13 mouse cellular contexts compared by ENCODE assay signal in the genomic region with DNA sequence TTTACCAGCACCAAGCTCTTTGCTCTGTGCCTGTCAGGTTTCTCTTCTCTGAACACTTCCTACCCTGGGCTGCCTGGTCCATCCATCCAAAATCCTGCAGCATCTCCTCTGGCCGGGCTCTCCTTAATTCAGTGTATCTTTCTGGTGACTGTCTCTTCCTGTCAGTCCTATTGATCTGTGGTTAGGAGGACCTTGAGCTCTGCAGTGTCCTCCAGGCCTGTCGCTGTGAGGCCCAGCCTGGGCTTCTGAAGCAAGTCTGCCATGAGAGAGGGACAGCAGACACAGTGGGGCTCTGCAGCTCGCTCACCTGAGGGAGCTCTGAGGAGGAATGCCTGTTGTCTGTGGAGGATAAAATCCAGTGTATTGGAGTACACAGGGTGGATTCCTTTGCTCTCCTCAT. TPM values are rescaled to one million over a fixed set of nuclear protein-coding genes. Genes with fewer than 3 reads are reported as not detected.
DNase-seq lines count a peak whose midpoint lies in the region; ATAC-seq and TF ChIP-seq lines count a peak whose summit lies in the region.
"Had no signal": no experiment of that assay in that cellular context is flagged by ENCODE, and none has a peak within 500 bp of the region (broad histone marks: within the 10 kb centered on the region; RNA-seq: fewer than 3 reads in every experiment).

No protein-coding gene starts in this region.

- H3K9ac ChIP-seq in embryonic facial prominence, embryonic 13.5 days, result no peak overlapping the region
- 0 out of 2 replicates have a peak overlapping the region, but pooled peaks have one; percentile 12 for H3K9ac ChIP-seq in kidney, embryonic 16.5 days (replicated peaks; ENCODE audit: low read length)
- H3K9ac ChIP-seq in ES-E14 (ENCODE audit: insufficient read depth, low read depth, low read length, poor library complexity, severe bottlenecking), result peak overlapping the region; percentile 99
- H3K9ac ChIP-seq in liver, embryonic 14.5 days (replicated peaks), result no peak overlapping the region
- H3K9ac ChIP-seq in neural tube, embryonic 15.5 days (replicated peaks), result no peak overlapping the region
- H3K9ac ChIP-seq: limb, embryonic 15.5 days had no signal

- H3K4me1 ChIP-seq in embryonic facial prominence, embryonic 13.5 days, result peaks cover 20% of the 10 kb centered on the region
- peaks cover 17% of the 10 kb centered on the region for H3K4me1 ChIP-seq in embryonic facial prominence, embryonic 10.5 days
- peaks cover 19% of the 10 kb centered on the region for H3K4me1 ChIP-seq in kidney, embryonic 16.5 days (ENCODE audit: insufficient read depth, low read length)
- peaks cover 9 to 20% of the 10 kb centered on the region in 2 experiments for H3K4me1 ChIP-seq in ES-E14 (ENCODE audit: control insufficient read depth in 2 of 2, insufficient read depth in 2 of 2, low read length in 2 of 2, poor library complexity in 1 of 2)
- H3K4me1 ChIP-seq in liver, embryonic 14.5 days (replicated peaks; ENCODE audit: control insufficient read depth in 2 of 2, insufficient read depth in 2 of 2, low read length in 1 of 2), result peaks cover 14 to 15% of the 10 kb centered on the region in 2 experiments; a peak in 3 of 4 replicates
- peaks cover 21% of the 10 kb centered on the region for H3K4me1 ChIP-seq in neural tube, embryonic 15.5 days

- no peak overlapping the region for H3K27ac ChIP-seq in embryonic facial prominence, embryonic 13.5 days
- H3K27ac ChIP-seq in embryonic facial prominence, embryonic 10.5 days (replicated peaks), result no peak overlapping the region
- H3K27ac ChIP-seq in kidney, embryonic 16.5 days (ENCODE audit: low read length), result no peak overlapping the region
- peak overlapping the region; percentile 34; the same call in 1 of the 2 replicates for H3K27ac ChIP-seq in ES-E14 (ENCODE audit: insufficient read depth, low read depth, low read length, poor library complexity, severe bottlenecking)
- H3K27ac ChIP-seq in liver, embryonic 14.5 days, result no peak overlapping the region
- no peak overlapping the region for H3K27ac ChIP-seq in neural tube, embryonic 15.5 days (replicated peaks)
- H3K27ac ChIP-seq: heart, embryonic 10.5 days; limb, embryonic 15.5 days had no signal

- no peaks in the 10 kb centered on the region for H3K27me3 ChIP-seq in embryonic facial prominence, embryonic 13.5 days
- no peaks in the 10 kb centered on the region for H3K27me3 ChIP-seq in embryonic facial prominence, embryonic 10.5 days (replicated peaks; ENCODE audit: low read depth, poor library complexity, severe bottlenecking)
- H3K27me3 ChIP-seq in kidney, embryonic 16.5 days (ENCODE audit: insufficient read depth, low read length), result no peaks in the 10 kb centered on the region
- no peaks in the 10 kb centered on the region for H3K27me3 ChIP-seq in liver, embryonic 14.5 days (ENCODE audit: control insufficient read depth, insufficient read depth, low read length)
- no peaks in the 10 kb centered on the region for H3K27me3 ChIP-seq in neural tube, embryonic 15.5 days (replicated peaks)
- H3K27me3 ChIP-seq: limb, embryonic 15.5 days had no signal

- TF ChIP-seq EP300 in liver, embryonic 14.5 days (IDR thresholded peaks at IDR 0.05; ENCODE audit: low read depth), result no peak

- peaks cover 20% of the 10 kb centered on the region for H3K36me3 ChIP-seq in embryonic facial prominence, embryonic 13.5 days
- peaks cover 26% of the 10 kb centered on the region for H3K36me3 ChIP-seq in embryonic facial prominence, embryonic 10.5 days (replicated peaks)
- H3K36me3 ChIP-seq in kidney, embryonic 16.5 days (ENCODE audit: insufficient read depth, low read length), result peaks cover 15% of the 10 kb centered on the region
- peaks cover 23% of the 10 kb centered on the region for H3K36me3 ChIP-seq in ES-E14 (ENCODE audit: control insufficient read depth, insufficient read depth, low read length, poor library complexity, severe bottlenecking)
- peaks cover 2% of the 10 kb centered on the region for H3K36me3 ChIP-seq in liver, embryonic 14.5 days (replicated peaks; ENCODE audit: control insufficient read depth, insufficient read depth, low read depth)
- H3K36me3 ChIP-seq in neural tube, embryonic 15.5 days, result peaks cover 6% of the 10 kb centered on the region; the same call in 1 of the 2 replicates

- H3K9me3 ChIP-seq in embryonic facial prominence, embryonic 13.5 days, result no peaks in the 10 kb centered on the region
- no peaks in the 10 kb centered on the region for H3K9me3 ChIP-seq in embryonic facial prominence, embryonic 10.5 days
- no peaks in the 10 kb centered on the region for H3K9me3 ChIP-seq in kidney, embryonic 16.5 days (ENCODE audit: low read length)
- H3K9me3 ChIP-seq in ES-E14 (ENCODE audit: control insufficient read depth, insufficient read depth, low read depth, low read length), result no peaks in the 10 kb centered on the region
- no peaks in the 10 kb centered on the region for H3K9me3 ChIP-seq in liver, embryonic 14.5 days (ENCODE audit: control insufficient read depth, low read length)
- H3K9me3 ChIP-seq in neural tube, embryonic 15.5 days (replicated peaks), result no peaks in the 10 kb centered on the region
- H3K9me3 ChIP-seq: heart, embryonic 10.5 days; limb, embryonic 15.5 days had no signal

- DNase-seq in embryonic facial prominence, embryonic 10.5 days (ENCODE audit: low spot score), result no peak
- no peak for DNase-seq in kidney, postnatal 14 days
- DNase-seq in ES-E14 (ENCODE audit: low read depth, low spot score), result no peak
- no peak for DNase-seq in liver, embryonic 14.5 days (ENCODE audit: low read depth in 3 of 3, low spot score in 3 of 3)
- DNase-seq in frontal cortex, postnatal 14 days (ENCODE audit: low spot score in 2 of 2), result no peak
- DNase-seq: cerebellum, adult 18-20 months; kidney, postnatal 36 days had no signal

- ATAC-seq in embryonic facial prominence, embryonic 13.5 days (ENCODE audit: insufficient number of reproducible peaks, insufficient read depth, low FRiP score, low TSS enrichment, low read depth), result no peak
- ATAC-seq in kidney, embryonic 16.5 days (ENCODE audit: low FRiP score, low TSS enrichment), result no peak
- ATAC-seq in liver, embryonic 14.5 days (ENCODE audit: insufficient read depth), result no peak
- ATAC-seq in neural tube, embryonic 15.5 days (ENCODE audit: low FRiP score), result no peak
- ATAC-seq: activated CD4-positive, CD25-positive, alpha-beta regulatory T cell, adult 4 months had no signal

- TF ChIP-seq CTCF in liver, embryonic 14.5 days (IDR thresholded peaks at IDR 0.05; ENCODE audit: low read depth), result no peak

- no peak overlapping the region; the same call in 1 of the 2 replicates for H3K4me3 ChIP-seq in embryonic facial prominence, embryonic 13.5 days
- H3K4me3 ChIP-seq in embryonic facial prominence, embryonic 10.5 days, result no peak overlapping the region; the same call in 1 of the 2 replicates
- no peak overlapping the region for H3K4me3 ChIP-seq in kidney, embryonic 16.5 days (ENCODE audit: low read length)
- H3K4me3 ChIP-seq in ES-E14 (ENCODE audit: insufficient read depth in 1 of 2, low read depth in 1 of 2, low read length in 2 of 2, poor library complexity in 1 of 2, severe bottlenecking in 1 of 2), result peak overlapping the region; percentile 35 to 94; a peak in 3 of 4 replicates
- H3K4me3 ChIP-seq in liver, embryonic 14.5 days (ENCODE audit: insufficient read depth in 1 of 2, low read depth in 2 of 2, low read length in 2 of 2), result peak overlapping the region in 1 of 2 experiments; percentile 4; a peak in 1 of 4 replicates
- no peak overlapping the region for H3K4me3 ChIP-seq in neural tube, embryonic 15.5 days (replicated peaks)

- peak overlapping the region; percentile 93 for H3K4me2 ChIP-seq in embryonic facial prominence, embryonic 13.5 days
- H3K4me2 ChIP-seq in kidney, embryonic 16.5 days (replicated peaks; ENCODE audit: low read depth, low read length), result no peak overlapping the region
- H3K4me2 ChIP-seq in liver, embryonic 14.5 days (ENCODE audit: low read depth), result peak overlapping the region; percentile 96
- no peak overlapping the region for H3K4me2 ChIP-seq in neural tube, embryonic 15.5 days

- in situ Hi-C loops in ES-E14 (cut with MboI; ENCODE audit: low sequenced_read_pairs in 2 of 2, unreplicated experiment in 2 of 2), result loop anchor here (5.0 to 10.0 kb wide), 3 partner anchors 105 to 313 kb away; a partner anchor contains a TSS

- WGBS in embryonic facial prominence, embryonic 13.5 days, result 94% methylated on average over 3 of the region's 3 CpGs
- 96% methylated on average over 3 of the region's 3 CpGs for WGBS in embryonic facial prominence, embryonic 10.5 days
- 93% methylated on average over 3 of the region's 3 CpGs for WGBS in kidney, embryonic 16.5 days
- 56% methylated on average over 3 of the region's 3 CpGs for WGBS in liver, embryonic 14.5 days (ENCODE audit: insufficient replicate concordance)
- WGBS in neural tube, embryonic 15.5 days, result 97% methylated on average over 3 of the region's 3 CpGs

RNA-seq across cellular contexts. Expression of a gene that starts 1.9 kb away (rescaled TPM):
- polyA plus RNA-seq in embryonic facial prominence, embryonic 13.5 days (2015; fragmentation: Nextera tagmentation; extraction: Ambion mirVana), result 33.8 and 41.8 TPM in 2 replicates
- polyA plus RNA-seq in embryonic facial prominence, embryonic 10.5 days (2016; fragmentation: Nextera tagmentation; extraction: Ambion mirVana), result 66.2 and 70.1 TPM in 2 replicates
- polyA plus RNA-seq in kidney, embryonic 16.5 days (2015; fragmentation: Nextera tagmentation; extraction: Ambion mirVana), result 46.8 and 48.0 TPM in 2 replicates
- total RNA-seq in ES-E14 (2012; rRNA removed), result 104 and 146 TPM in 2 replicates
- polyA plus RNA-seq in liver, embryonic 14.5 days (2012; rRNA removed), result 10.6 and 14.0 TPM in 2 replicates
- polyA plus RNA-seq in liver, embryonic 14.5 days (2014; fragmentation: Nextera tagmentation; extraction: Ambion mirVana), result 12.6 and 15.0 TPM in 2 replicates
- polyA plus RNA-seq in neural tube, embryonic 15.5 days (2015; fragmentation: Nextera tagmentation; extraction: Ambion mirVana), result 55.7 and 58.6 TPM in 2 replicates

RNA-seq across cellular contexts. Expression of a gene that starts 15.7 kb away (rescaled TPM):
- polyA plus RNA-seq in embryonic facial prominence, embryonic 13.5 days (2015; fragmentation: Nextera tagmentation; extraction: Ambion mirVana), result 0.49 and 1.4 TPM in 2 replicates
- polyA plus RNA-seq in embryonic facial prominence, embryonic 10.5 days (2016; fragmentation: Nextera tagmentation; extraction: Ambion mirVana), result 0.40 and 0.55 TPM in 2 replicates
- 3.0 TPM in 2 replicates for polyA plus RNA-seq in kidney, embryonic 16.5 days (2015; fragmentation: Nextera tagmentation; extraction: Ambion mirVana)
- total RNA-seq in ES-E14 (2012; rRNA removed), result 1.6 and 3.2 TPM in 2 replicates
- polyA plus RNA-seq in liver, embryonic 14.5 days (2012; rRNA removed), result 47.0 and 47.2 TPM in 2 replicates
- polyA plus RNA-seq in liver, embryonic 14.5 days (2014; fragmentation: Nextera tagmentation; extraction: Ambion mirVana), result 52.7 and 72.1 TPM in 2 replicates
- 1.3 and 10.5 TPM in 2 replicates for polyA plus RNA-seq in neural tube, embryonic 15.5 days (2015; fragmentation: Nextera tagmentation; extraction: Ambion mirVana)

RNA-seq across cellular contexts. Expression of a gene that starts 50.5 kb away (rescaled TPM):
- 21.5 and 22.4 TPM in 2 replicates for polyA plus RNA-seq in embryonic facial prominence, embryonic 13.5 days (2015; fragmentation: Nextera tagmentation; extraction: Ambion mirVana)
- polyA plus RNA-seq in embryonic facial prominence, embryonic 10.5 days (2016; fragmentation: Nextera tagmentation; extraction: Ambion mirVana), result 20.9 and 23.0 TPM in 2 replicates
- 19.1 and 19.6 TPM in 2 replicates for polyA plus RNA-seq in kidney, embryonic 16.5 days (2015; fragmentation: Nextera tagmentation; extraction: Ambion mirVana)
- total RNA-seq in ES-E14 (2012; rRNA removed), result 14.3 and 14.5 TPM in 2 replicates
- polyA plus RNA-seq in liver, embryonic 14.5 days (2012; rRNA removed), result 6.3 and 7.0 TPM in 2 replicates
- polyA plus RNA-seq in liver, embryonic 14.5 days (2014; fragmentation: Nextera tagmentation; extraction: Ambion mirVana), result 6.9 and 7.6 TPM in 2 replicates
- polyA plus RNA-seq in neural tube, embryonic 15.5 days (2015; fragmentation: Nextera tagmentation; extraction: Ambion mirVana), result 12.6 and 13.5 TPM in 2 replicates

Comparison
In these comparisons a context has a peak if more than half of its experiments do, and no peak if none do; other contexts are left out.
1. H3K4me2 ChIP-seq: peak in embryonic facial prominence, embryonic 13.5 days (single experiment) and liver, embryonic 14.5 days (single experiment); none in kidney, embryonic 16.5 days (single experiment) and neural tube, embryonic 15.5 days (single experiment).
2. H3K4me3 ChIP-seq: peak in ES-E14 (2 of 2); none in embryonic facial prominence, embryonic 13.5 days (single experiment), embryonic facial prominence, embryonic 10.5 days (single experiment), kidney, embryonic 16.5 days (single experiment) and neural tube, embryonic 15.5 days (single experiment).
3. H3K9ac ChIP-seq: peak in kidney, embryonic 16.5 days (single experiment) and ES-E14 (single experiment); none in embryonic facial prominence, embryonic 13.5 days (single experiment), liver, embryonic 14.5 days (single experiment) and neural tube, embryonic 15.5 days (single experiment).